Mouse (Mus musculus): ENCODE measurements around the gene Gpc4. TPM values are rescaled to one million over a fixed set of nuclear protein-coding genes. Genes with fewer than 3 reads are reported as not detected.

The Gpc4 gene
- total and polyA plus RNA-seq, 3 experiments = 5.1 to 9.4 TPM; not detected in 1

DNA sequence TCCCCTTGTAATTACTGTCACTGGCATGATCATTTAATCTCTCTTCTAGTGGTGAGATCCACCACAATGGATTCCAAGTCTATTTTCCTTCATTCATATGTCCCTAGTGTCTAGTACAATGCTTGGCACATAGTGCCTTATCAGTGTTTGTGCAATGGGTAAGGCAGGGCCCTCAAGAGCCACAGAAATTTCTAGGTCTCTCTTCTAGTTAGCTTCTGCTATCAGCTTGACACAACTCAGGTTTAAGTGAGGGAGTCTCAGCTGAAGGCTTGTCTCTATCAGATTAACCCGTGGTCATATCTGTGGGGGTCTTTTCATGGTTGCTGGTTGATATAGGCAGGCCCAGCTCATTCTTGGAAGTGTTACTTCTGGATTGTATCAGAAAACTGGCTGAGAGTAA is 125.2 kb downstream of the Gpc4 start:
- Histone ChIP-seq H3K36me3 (ENCODE audit: control insufficient read depth in 1 of 2, insufficient read depth in 2 of 2, low read length in 2 of 2) (no peaks in the 10 kb centered on the region), H3K27ac (ENCODE audit: control insufficient read depth, low read depth, low read length) (no peak overlapping the region), H3K9ac (ENCODE audit: control insufficient read depth, low read depth, low read length, poor library complexity, severe bottlenecking) (no peak overlapping the region), H3K27me3 (ENCODE audit: control insufficient read depth in 1 of 2, insufficient read depth in 2 of 2, low read length in 2 of 2) (no peaks in the 10 kb centered on the region), H3K79me2 (ENCODE audit: control insufficient read depth, insufficient read depth, low read length, poor library complexity) (no peaks in the 10 kb centered on the region), H3K4me1 (ENCODE audit: control insufficient read depth in 1 of 2, insufficient read depth in 2 of 2, low read length in 2 of 2) (no peaks in the 10 kb centered on the region), H3K9me3 (replicated peaks; ENCODE audit: insufficient read depth, low read length) (no peaks in the 10 kb centered on the region), H3K4me3 (ENCODE audit: control insufficient read depth in 1 of 2, insufficient read depth in 1 of 2, low read depth in 2 of 2, low read length in 2 of 2) (no peak overlapping the region)
- peak; percentile 3 for DNase-seq (ENCODE audit: low read depth, low spot score)
- TF ChIP-seq NRF1 (IDR thresholded peaks at IDR 0.05; ENCODE audit: insufficient read depth, low read depth, low read length, poor library complexity, severe bottlenecking) (no peak), E2F4 (IDR thresholded peaks at IDR 0.05; ENCODE audit: borderline replicate concordance, low read depth, low read length) (no peak), POLR2AphosphoS2 (IDR thresholded peaks at IDR 0.05; ENCODE audit: low read length) (no peak), EP300 (IDR thresholded peaks at IDR 0.05; ENCODE audit: low read depth in 1 of 2, low read length in 2 of 2) (no peak), USF2 (IDR thresholded peaks at IDR 0.05; ENCODE audit: borderline replicate concordance in 1 of 2, insufficient read depth in 1 of 2, low read depth in 1 of 2, low read length in 2 of 2) (no peak)

DNA sequence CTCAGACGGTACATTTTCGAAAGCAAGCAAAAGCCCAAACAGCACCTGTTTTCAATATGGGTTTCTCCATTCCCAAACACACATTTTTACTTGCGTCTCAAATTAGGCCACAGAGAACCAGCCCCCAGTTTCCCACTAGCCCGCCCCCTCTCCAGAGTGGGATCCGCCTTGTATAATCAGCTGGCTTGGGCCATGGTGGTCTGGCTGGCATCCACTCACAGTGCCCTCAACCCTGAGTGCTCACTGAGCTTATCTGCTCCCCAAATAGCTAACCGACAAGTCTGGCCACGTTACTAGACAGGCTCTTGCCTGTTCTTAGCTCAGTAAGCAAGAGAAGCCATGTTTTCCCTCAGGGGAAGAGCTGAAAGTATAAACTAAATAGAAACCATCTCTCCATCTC is 134.9 kb downstream of the Gpc4 start:
- Histone ChIP-seq H3K79me2 (ENCODE audit: control insufficient read depth, insufficient read depth, low read length, poor library complexity) (no peaks in the 10 kb centered on the region), H3K9ac (ENCODE audit: control insufficient read depth, low read depth, low read length, poor library complexity, severe bottlenecking) (no peak overlapping the region), H3K4me3 (ENCODE audit: control insufficient read depth in 1 of 2, insufficient read depth in 1 of 2, low read depth in 2 of 2, low read length in 2 of 2) (no peak overlapping the region), H3K27ac (ENCODE audit: control insufficient read depth, low read depth, low read length) (no peak overlapping the region), H3K4me1 (ENCODE audit: control insufficient read depth in 1 of 2, insufficient read depth in 2 of 2, low read length in 2 of 2) (no peaks in the 10 kb centered on the region), H3K9me3 (replicated peaks; ENCODE audit: insufficient read depth, low read length) (no peaks in the 10 kb centered on the region), H3K36me3 (ENCODE audit: control insufficient read depth in 1 of 2, insufficient read depth in 2 of 2, low read length in 2 of 2) (no peaks in the 10 kb centered on the region), H3K27me3 (ENCODE audit: control insufficient read depth in 1 of 2, insufficient read depth in 2 of 2, low read length in 2 of 2) (no peaks in the 10 kb centered on the region)
- DNase-seq (ENCODE audit: low read depth, low spot score) = no peak
- TF ChIP-seq ZMIZ1 (IDR thresholded peaks at IDR 0.05; ENCODE audit: low read depth, low read length) (no peak), NELFE (IDR thresholded peaks at IDR 0.05; ENCODE audit: low read depth, low read length) (no peak), USF1 (IDR thresholded peaks at IDR 0.05; ENCODE audit: low read depth, low read length) (no peak), NRF1 (IDR thresholded peaks at IDR 0.05; ENCODE audit: insufficient read depth, low read depth, low read length, poor library complexity, severe bottlenecking) (no peak), MEF2A (IDR thresholded peaks at IDR 0.05; ENCODE audit: extremely low read depth, insufficient replicate concordance, low read depth, low read length, poor library complexity, severe bottlenecking) (no peak), MYC (IDR thresholded peaks at IDR 0.05; ENCODE audit: low read depth, low read length) (no peak), KAT2A (conservative IDR thresholded peaks at IDR 0.05; ENCODE audit: low read depth, low read length) (no peak)

DNA sequence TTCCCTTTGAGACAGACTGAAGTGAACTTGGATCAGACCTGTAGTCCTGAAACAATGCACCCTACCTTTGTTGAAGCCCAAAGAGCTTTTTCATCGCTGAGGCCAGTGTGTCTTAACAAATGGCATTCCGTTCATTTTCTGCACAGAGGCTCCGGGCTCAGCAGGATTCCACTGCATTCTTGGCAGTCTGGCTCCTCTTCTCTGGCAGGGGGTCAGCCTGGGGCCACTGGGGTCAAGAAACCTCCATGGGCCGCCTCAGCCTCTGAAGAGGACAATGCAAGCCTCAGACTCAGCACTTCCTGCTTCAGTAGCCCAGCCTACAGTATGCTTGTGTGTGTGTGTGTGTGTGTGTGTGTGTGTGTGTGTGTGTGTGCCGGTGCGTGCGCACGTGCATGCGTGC is 147.4 kb downstream of the Gpc4 start:
- Histone ChIP-seq H3K27ac (ENCODE audit: control insufficient read depth, low read depth, low read length) (no peak overlapping the region), H3K4me1 (ENCODE audit: control insufficient read depth in 1 of 2, insufficient read depth in 2 of 2, low read length in 2 of 2) (no peaks in the 10 kb centered on the region), H3K9ac (ENCODE audit: control insufficient read depth, low read depth, low read length, poor library complexity, severe bottlenecking) (no peak overlapping the region), H3K4me3 (ENCODE audit: control insufficient read depth in 1 of 2, insufficient read depth in 1 of 2, low read depth in 2 of 2, low read length in 2 of 2) (no peak overlapping the region), H3K27me3 (ENCODE audit: control insufficient read depth in 1 of 2, insufficient read depth in 2 of 2, low read length in 2 of 2) (no peaks in the 10 kb centered on the region), H3K9me3 (replicated peaks; ENCODE audit: insufficient read depth, low read length) (no peaks in the 10 kb centered on the region), H3K36me3 (ENCODE audit: control insufficient read depth in 1 of 2, insufficient read depth in 2 of 2, low read length in 2 of 2) (no peaks in the 10 kb centered on the region), H3K79me2 (ENCODE audit: control insufficient read depth, insufficient read depth, low read length, poor library complexity) (no peaks in the 10 kb centered on the region)
- TF ChIP-seq JUND (IDR thresholded peaks at IDR 0.05; ENCODE audit: low read depth, low read length) (no peak), MAFK (IDR thresholded peaks at IDR 0.05; ENCODE audit: borderline replicate concordance, low read depth, low read length) (no peak), CHD1 (IDR thresholded peaks at IDR 0.05; ENCODE audit: low read depth, low read length) (no peak), GABPA (IDR thresholded peaks at IDR 0.05; ENCODE audit: low read depth, low read length) (no peak), CHD2 (IDR thresholded peaks at IDR 0.05; ENCODE audit: low read length) (no peak), NRF1 (IDR thresholded peaks at IDR 0.05; ENCODE audit: insufficient read depth, low read depth, low read length, poor library complexity, severe bottlenecking) (no peak), POLR2AphosphoS2 (IDR thresholded peaks at IDR 0.05; ENCODE audit: low read length) (no peak), E2F4 (IDR thresholded peaks at IDR 0.05; ENCODE audit: borderline replicate concordance, low read depth, low read length) (no peak), HCFC1 (IDR thresholded peaks at IDR 0.05; ENCODE audit: low read depth, low read length) (no peak), MXI1 (IDR thresholded peaks at IDR 0.05; ENCODE audit: low read depth, low read length) (no peak), KAT2A (conservative IDR thresholded peaks at IDR 0.05; ENCODE audit: low read depth, low read length) (no peak), TAL1 (IDR thresholded peaks at IDR 0.05; ENCODE audit: low read length) (no peak), ZNF384 (IDR thresholded peaks at IDR 0.05; ENCODE audit: low read depth, low read length) (no peak), RAD21 (IDR thresholded peaks at IDR 0.05; ENCODE audit: low read depth, low read length) (no peak)
- DNase-seq (ENCODE audit: low read depth, low spot score) = no peak

Data from MEL (cell line).